Mouse (Mus musculus): ENCODE data around the gene Mcmbp. TPM values are rescaled to one million over a fixed set of nuclear protein-coding genes. Genes with fewer than 3 reads are reported as not detected.
"Not testable (repeated sequence)": the region's sequence is repeated elsewhere in the genome, so short reads cannot be mapped to it uniquely, and the experiment has no call there.

Gene Mcmbp
- polyA plus RNA-seq, 1 experiment from 2014 or later: 67.4 TPM

DNA sequence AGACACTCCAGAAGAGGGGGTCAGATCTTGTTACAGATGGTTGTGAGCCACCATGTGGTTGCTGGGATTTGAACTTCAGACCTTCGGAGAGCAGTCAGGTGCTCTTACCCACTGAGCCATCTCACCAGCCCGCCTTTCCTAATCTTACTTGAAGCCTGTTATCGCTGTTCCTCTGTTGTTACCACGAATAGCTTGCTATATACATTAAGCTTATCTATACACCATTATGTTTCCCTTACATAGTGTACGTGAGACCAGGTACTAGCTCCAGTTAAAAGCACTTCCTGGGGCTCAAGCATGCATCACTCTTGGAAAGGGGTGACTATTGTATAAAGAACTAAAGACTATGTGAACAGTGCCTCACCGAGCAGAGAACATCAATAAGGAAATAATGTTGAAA is 40.3 kb downstream of the Mcmbp start:
- H3K4me2 ChIP-seq (replicated peaks); H3K9me3 ChIP-seq; H3K27me3 ChIP-seq; H3K4me1 ChIP-seq; ATAC-seq (ENCODE audit: low FRiP score, low read depth); H3K9ac ChIP-seq; H3K4me3 ChIP-seq; H3K27ac ChIP-seq: not testable (repeated sequence)
- H3K36me3 ChIP-seq: peaks cover 86% of the 10 kb centered on the region
- WGBS: 92% methylated on average over 6 of the region's 6 CpGs

DNA sequence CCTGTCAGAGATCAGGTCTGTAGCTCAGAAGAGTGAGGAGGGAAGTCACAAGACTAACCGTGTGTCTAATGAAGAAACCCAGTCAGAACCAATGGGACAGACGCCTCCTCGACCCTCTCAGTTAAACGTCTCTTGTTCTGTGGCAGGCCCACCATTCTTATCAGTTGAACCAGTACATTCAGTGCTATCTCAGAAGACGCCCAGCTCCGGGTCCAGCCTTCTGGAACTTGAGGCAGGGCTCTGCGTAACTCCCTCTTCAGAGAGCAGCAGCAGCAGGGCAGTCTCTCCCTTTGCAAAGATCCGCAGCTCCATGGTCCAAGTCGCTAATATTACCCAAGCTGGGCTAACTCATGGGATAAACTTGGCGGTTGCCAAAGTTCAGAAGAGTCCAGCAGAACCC is 45.4 kb downstream of the Mcmbp start:
- WGBS: 91% methylated on average over 10 of the region's 10 CpGs
- H3K36me3 ChIP-seq: peaks cover 59% of the 10 kb centered on the region
- H3K9me3 ChIP-seq: no peaks in the 10 kb centered on the region
- no peak overlapping the region for H3K9ac ChIP-seq
- H3K27ac ChIP-seq: no peak overlapping the region
- H3K4me1 ChIP-seq: no peaks in the 10 kb centered on the region
- H3K4me3 ChIP-seq: no peak overlapping the region
- H3K4me2 ChIP-seq (replicated peaks): no peak overlapping the region
- no peaks in the 10 kb centered on the region for H3K27me3 ChIP-seq
- no peak for ATAC-seq (ENCODE audit: low FRiP score, low read depth)

DNA sequence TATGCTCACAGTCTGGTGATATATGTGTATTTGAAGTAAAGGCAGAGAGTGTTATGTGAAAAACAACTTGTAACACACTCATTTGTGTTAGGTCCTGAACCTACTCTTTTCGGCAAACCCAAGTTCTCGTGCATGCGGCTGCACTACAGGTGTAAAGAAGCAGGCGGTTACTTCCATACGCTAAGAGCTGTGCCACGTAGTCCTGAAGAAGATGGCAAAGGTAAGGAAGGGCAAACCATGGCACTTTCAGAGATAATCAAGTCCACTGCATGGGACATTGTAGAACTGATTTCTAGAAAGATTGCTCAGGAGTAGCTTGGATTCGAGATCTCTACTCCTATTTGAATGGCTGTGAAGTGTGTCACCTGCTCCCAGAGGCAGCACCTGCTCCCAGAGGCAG is 48.1 kb downstream of the Mcmbp start:
- WGBS: 88% methylated on average over 7 of the region's 7 CpGs
- Histone ChIP-seq H3K4me3 (no peak overlapping the region), H3K27ac (no peak overlapping the region), H3K9me3 (peaks cover 14% of the 10 kb centered on the region), H3K36me3 (peaks cover 52% of the 10 kb centered on the region), H3K4me1 (no peaks in the 10 kb centered on the region), H3K9ac (no peak overlapping the region), H3K4me2 (replicated peaks) (no peak overlapping the region), H3K27me3 (no peaks in the 10 kb centered on the region)
- ATAC-seq (ENCODE audit: low FRiP score, low read depth): no peak

GRCm38 (mm10) chr7:128690796-128691195 is 49.5 kb downstream of the Mcmbp start:
- Histone ChIP-seq H3K9ac (no peak overlapping the region), H3K27ac (no peak overlapping the region), H3K9me3 (peaks cover 27% of the 10 kb centered on the region), H3K36me3 (peaks cover 60% of the 10 kb centered on the region), H3K27me3 (no peaks in the 10 kb centered on the region), H3K4me2 (replicated peaks) (no peak overlapping the region), H3K4me3 (no peak overlapping the region), H3K4me1 (no peaks in the 10 kb centered on the region)
- WGBS: 74% methylated on average over 7 of the region's 7 CpGs
- no peak for ATAC-seq (ENCODE audit: low FRiP score, low read depth)

- Histone ChIP-seq H3K4me2 (replicated peaks) (no peak overlapping the region), H3K27ac (no peak overlapping the region), H3K36me3 (peaks cover 63% of the 10 kb centered on the region), H3K9ac (no peak overlapping the region), H3K27me3 (no peaks in the 10 kb centered on the region), H3K4me1 (no peaks in the 10 kb centered on the region), H3K4me3 (no peak overlapping the region), H3K9me3 (peaks cover 29% of the 10 kb centered on the region)
- no peak for ATAC-seq (ENCODE audit: low FRiP score, low read depth)
- 17% methylated on average over 7 of the region's 7 CpGs for WGBS
Observed at GRCm38 (mm10) chr7:128690070-128690469, 50.2 kb downstream of the Mcmbp start.

GRCm38 (mm10) chr7:128689347-128689746 is 50.9 kb downstream of the Mcmbp start:
- Histone ChIP-seq H3K36me3 (peaks cover 63% of the 10 kb centered on the region), H3K4me1 (no peaks in the 10 kb centered on the region), H3K4me3 (no peak overlapping the region), H3K9me3 (peaks cover 29% of the 10 kb centered on the region), H3K4me2 (replicated peaks) (no peak overlapping the region), H3K9ac (no peak overlapping the region), H3K27ac (no peak overlapping the region), H3K27me3 (no peaks in the 10 kb centered on the region)
- no peak for ATAC-seq (ENCODE audit: low FRiP score, low read depth)
- WGBS: 83% methylated on average over 8 of the region's 8 CpGs

- ATAC-seq (ENCODE audit: low FRiP score, low read depth): no peak; the same call in 1 of the 2 replicates
- no peak overlapping the region for H3K27ac ChIP-seq
Observed at GRCm38 (mm10) chr7:128687821-128688564, 52.3 kb downstream of the Mcmbp start.

DNA sequence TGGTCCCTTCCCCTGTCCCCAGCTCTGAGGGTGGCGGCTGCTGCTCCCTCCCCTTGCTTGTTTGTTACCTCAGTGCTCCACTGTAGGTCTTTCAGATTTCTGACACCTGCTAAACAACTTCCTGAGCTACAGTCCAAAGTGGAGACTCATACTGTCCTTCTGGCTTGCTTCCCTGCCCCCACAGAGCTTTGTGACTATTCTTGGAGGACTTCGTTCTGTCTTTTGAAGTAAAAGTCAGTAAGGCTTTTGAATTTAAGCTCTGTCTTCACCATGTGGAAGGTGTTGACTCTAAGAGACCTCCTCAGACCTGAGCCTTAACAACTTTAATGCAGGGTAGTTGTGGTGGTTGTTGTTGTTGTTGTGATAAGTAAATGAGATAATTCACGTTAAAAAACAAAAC is 61.7 kb downstream of the Mcmbp start:
- Histone ChIP-seq H3K4me2 (replicated peaks) (no peak overlapping the region), H3K9ac (no peak overlapping the region), H3K4me3 (no peak overlapping the region), H3K9me3 (no peaks in the 10 kb centered on the region), H3K27ac (no peak overlapping the region), H3K27me3 (no peaks in the 10 kb centered on the region), H3K36me3 (peaks cover 25% of the 10 kb centered on the region), H3K4me1 (no peaks in the 10 kb centered on the region)
- ATAC-seq (ENCODE audit: low FRiP score, low read depth): no peak
- 65% methylated on average over 3 of the region's 3 CpGs for WGBS

More at GRCm38 (mm10) chr7:128687821-128688564, 52.3 kb downstream of the Mcmbp start:
- H3K9me3 ChIP-seq: peaks cover 29% of the 10 kb centered on the region
- H3K4me1 ChIP-seq: no peaks in the 10 kb centered on the region
- no peaks in the 10 kb centered on the region for H3K27me3 ChIP-seq
- H3K9ac ChIP-seq: no peak overlapping the region
- 48% methylated on average over 56 of the region's 56 CpGs for WGBS
- peak overlapping the region; percentile 67 for H3K4me2 ChIP-seq (replicated peaks)
- peaks cover 68% of the 10 kb centered on the region for H3K36me3 ChIP-seq
- H3K4me3 ChIP-seq: peak overlapping the region; percentile 50

GRCm38 (mm10) chr7:128672408-128673010 is 67.8 kb downstream of the Mcmbp start:
- Histone ChIP-seq H3K4me2 (replicated peaks) (peak overlapping the region; percentile 25), H3K4me1 (peaks cover 10% of the 10 kb centered on the region), H3K9me3 (no peaks in the 10 kb centered on the region), H3K27ac (no peak overlapping the region), H3K4me3 (0 out of 2 replicates have a peak overlapping the region, but pooled peaks have one; percentile 1), H3K27me3 (no peaks in the 10 kb centered on the region), H3K36me3 (peaks cover 36% of the 10 kb centered on the region), H3K9ac (no peak overlapping the region)
- 11% methylated on average over 15 of the region's 15 CpGs for WGBS
- no peak for ATAC-seq (ENCODE audit: low FRiP score, low read depth)

DNA sequence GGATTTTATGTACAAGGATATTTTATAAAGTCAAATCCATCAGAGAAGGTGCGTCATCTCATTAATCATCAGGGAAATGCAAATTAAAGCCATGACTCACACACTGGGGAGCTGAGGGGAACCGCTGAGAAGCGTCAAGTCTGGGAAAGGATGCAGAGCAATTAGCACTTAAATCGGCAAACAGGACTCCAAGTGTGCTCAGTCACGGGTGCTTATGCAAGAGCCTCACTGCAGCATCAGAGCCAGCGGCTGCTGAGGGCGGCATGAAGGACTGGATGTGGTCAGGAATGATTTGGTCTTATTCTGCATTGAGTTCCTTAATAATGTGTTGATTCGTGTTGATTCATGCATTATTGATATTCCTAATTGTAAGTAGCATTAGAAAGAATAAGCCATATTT is 68.3 kb downstream of the Mcmbp start:
- H3K9ac ChIP-seq: no peak overlapping the region
- no peaks in the 10 kb centered on the region for H3K27me3 ChIP-seq
- H3K27ac ChIP-seq: no peak overlapping the region
- 14% methylated on average over 8 of the region's 8 CpGs for WGBS
- H3K4me2 ChIP-seq (replicated peaks): peak overlapping the region; percentile 25; the same call in 1 of the 2 replicates
- H3K36me3 ChIP-seq: peaks cover 33% of the 10 kb centered on the region
- no peak for ATAC-seq (ENCODE audit: low FRiP score, low read depth)
- 0 out of 2 replicates have a peak overlapping the region, but pooled peaks have one; percentile 1 for H3K4me3 ChIP-seq
- H3K4me1 ChIP-seq: peaks cover 10% of the 10 kb centered on the region
- H3K9me3 ChIP-seq: no peaks in the 10 kb centered on the region

- Histone ChIP-seq H3K27ac (no peak overlapping the region), H3K9me3 (no peaks in the 10 kb centered on the region), H3K4me3 (no peak overlapping the region), H3K9ac (no peak overlapping the region), H3K36me3 (peaks cover 41% of the 10 kb centered on the region), H3K4me2 (replicated peaks) (no peak overlapping the region), H3K4me1 (peaks cover 10% of the 10 kb centered on the region), H3K27me3 (no peaks in the 10 kb centered on the region)
- ATAC-seq (ENCODE audit: low FRiP score, low read depth): no peak
- WGBS: 36% methylated on average over 2 of the region's 2 CpGs
Observed at GRCm38 (mm10) chr7:128668831-128669230, 71.5 kb downstream of the Mcmbp start.

DNA sequence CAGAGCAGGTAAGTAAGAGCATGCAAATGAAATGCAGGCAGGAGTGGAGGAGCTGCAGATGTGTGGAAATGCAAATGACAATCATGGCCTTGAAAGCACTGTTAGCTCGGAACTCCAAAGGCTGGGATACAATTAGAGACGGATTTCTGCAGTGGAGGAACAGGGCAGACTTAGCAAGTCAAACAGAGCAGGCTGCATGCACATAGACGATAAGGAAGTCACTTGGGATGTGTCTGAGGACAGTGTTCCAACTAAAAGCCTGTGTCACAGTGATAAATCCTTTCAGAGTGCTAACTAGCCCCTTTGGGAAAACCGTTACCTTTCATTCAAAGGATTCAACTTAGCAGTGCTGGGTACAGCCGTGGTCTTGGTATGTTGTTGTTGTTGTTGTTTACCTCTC is 72.5 kb downstream of the Mcmbp start:
- Histone ChIP-seq H3K9ac (no peak overlapping the region), H3K4me1 (peaks cover 10% of the 10 kb centered on the region), H3K36me3 (peaks cover 41% of the 10 kb centered on the region), H3K4me2 (replicated peaks) (no peak overlapping the region), H3K27me3 (no peaks in the 10 kb centered on the region), H3K27ac (no peak overlapping the region), H3K9me3 (no peaks in the 10 kb centered on the region), H3K4me3 (no peak overlapping the region)
- no peak for ATAC-seq (ENCODE audit: low FRiP score, low read depth)
- 68% methylated on average over 5 of the region's 5 CpGs for WGBS
